Mouse (Mus musculus) kidney, adult 2 months (tissue): ENCODE data around the gene Gsto2.

ENCODE experiments used
- CTCF ChIP-seq: fragments of 200-500 bp; conservative IDR thresholded peaks from 2 replicates; pipeline ENCODE4 v1.5.1; 2011; ENCODE audit warnings: low read depth, mild to moderate bottlenecking, control low read depth, low read length, moderate library complexity, mixed read lengths; ENCODE audit not compliant: insufficient read depth, insufficient read length
- POLR2A ChIP-seq: fragments of 200-500 bp; IDR thresholded peaks from one replicate; pipeline ENCODE4 v1.6.1; 2011; ENCODE audit warnings: low read depth, low read length, control low read depth

DNA sequence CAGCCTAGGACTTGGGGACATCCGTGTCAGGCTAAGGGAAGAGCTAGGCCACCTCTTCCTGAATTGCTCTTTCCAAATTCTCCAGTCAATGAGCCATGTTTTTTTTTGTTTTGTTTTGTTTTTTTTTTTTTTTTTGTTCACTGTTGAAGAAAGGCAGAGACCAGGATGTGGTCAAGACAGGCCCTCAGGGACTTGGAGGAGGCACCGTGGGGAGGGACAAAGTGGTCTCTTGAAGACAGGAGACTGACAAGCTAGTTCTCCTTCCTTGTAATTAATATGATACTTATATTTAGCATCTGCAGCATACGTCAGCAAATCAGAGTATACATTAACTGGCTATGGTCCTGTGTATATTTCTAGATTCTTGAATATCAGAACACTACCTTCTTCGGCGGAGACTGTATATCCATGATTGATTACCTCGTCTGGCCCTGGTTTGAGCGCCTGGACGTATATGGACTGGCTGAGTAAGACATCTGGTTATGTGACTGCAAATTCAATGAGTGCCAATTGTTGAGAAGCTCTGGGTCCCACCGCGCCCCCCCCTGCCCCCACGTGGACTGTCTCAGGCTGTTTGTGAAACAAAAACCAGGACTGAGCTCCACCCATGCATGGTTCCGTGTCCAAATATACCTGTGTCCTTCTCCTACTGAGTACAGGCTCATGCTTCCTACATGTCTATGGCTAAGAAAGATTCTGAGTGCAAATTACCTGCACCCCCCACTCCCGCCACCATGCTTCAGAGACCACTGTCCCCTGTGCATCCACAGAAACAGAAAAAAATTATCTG, 19.2 kb downstream of the Gsto2 start:
- TF ChIP-seq CTCF (no peak), POLR2A (no peak)
